Mouse (Mus musculus) thymus, postnatal 36 days (tissue): ENCODE data around the gene Vmn1r1.

Source experiments
- DNase-seq, 2 experiments: peaks; one replicate each; pipeline ENCODE4 v3.0.0; 2022; ENCODE audit warnings: mixed read lengths in 2 of 2

The Vmn1r1 gene

DNA sequence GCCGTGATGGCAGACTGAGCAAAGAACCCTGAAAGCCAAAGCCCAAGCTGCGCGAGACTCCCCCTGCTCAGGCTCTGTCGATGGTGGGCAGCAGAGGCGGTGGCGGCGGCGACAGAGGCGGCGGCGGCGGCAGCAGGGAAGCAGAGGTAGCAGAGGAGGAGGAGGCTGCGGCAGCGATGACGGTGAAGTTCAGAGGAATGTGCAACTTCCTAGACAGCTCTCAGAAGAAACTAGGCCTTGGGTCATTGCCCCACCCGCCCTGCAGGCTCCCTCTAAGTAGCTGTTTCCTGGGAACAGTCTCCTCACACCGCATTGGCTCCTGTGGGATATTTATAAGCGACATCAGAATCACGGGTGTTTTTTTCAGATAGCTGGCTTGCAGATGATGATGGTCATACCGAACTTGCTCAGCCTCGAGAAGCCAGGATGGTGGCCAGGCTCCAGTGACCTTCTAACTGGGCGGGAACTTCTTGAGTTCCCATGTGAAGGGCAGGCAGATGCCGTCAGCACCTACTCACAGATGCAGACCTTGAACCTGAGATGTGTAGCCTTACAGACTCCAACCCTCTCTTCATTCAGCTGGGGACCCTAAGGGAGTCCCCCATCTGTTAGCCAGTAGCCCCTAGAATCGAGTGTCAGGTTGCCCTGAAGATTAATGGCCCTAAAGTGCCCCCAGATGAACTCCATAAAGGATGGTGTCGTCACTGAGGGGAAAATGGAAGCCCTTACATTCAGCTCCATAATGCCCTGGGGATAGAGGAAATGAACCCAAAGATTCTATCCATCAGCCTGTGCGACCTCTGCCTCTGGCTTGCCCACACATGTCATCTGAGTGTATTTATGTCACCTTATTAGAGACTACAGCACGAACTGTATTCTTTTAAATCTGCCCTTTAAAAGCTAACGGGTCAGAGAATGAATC, 26.8 kb downstream of the Vmn1r1 start:
- DNase-seq = no peak

DNA sequence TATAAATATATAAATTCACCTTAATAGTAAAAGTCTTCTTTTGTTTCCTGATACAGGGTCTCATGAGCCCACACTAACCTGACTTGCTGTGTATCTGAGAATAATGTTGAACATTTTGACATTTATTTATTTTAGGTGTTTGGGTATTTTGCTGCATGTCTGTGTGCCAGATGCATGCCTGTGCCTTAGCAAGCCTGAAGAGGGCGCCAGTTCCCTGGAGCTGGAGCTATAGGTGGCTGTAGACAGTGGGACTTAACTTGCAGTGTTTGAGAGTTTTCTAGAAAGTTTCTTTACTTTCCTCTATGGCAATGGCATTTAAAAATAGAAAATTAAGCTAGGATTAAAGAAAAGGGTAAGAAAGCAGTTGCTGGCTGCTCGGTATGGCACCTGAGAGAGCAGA, 33.5 kb downstream of the Vmn1r1 start:
- DNase-seq = peak; percentile 32 to 38

DNA sequence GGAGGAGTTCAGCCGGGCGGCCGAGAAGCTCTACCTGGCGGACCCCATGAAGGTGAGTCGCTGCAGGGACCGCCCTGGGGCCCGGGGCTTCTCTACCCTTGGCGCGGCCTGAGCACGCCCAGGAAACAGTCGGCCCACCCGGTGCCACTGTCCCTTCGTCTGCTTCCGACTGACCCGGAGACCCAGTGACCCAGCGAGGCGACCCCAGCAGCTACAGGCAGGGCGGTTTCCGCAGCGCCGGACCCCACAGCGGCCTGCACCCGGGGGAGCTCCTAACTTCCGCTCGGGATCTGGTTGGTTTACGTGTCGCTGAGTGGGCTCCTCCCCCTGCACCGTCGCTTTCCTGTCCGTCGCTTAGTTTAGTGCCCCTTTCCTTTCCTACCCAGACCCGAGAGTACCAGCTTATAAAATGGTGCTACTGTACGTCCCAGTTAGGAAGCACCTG, 39.3 kb downstream of the Vmn1r1 start:
- DNase-seq = peak; percentile 83 to 89

DNA sequence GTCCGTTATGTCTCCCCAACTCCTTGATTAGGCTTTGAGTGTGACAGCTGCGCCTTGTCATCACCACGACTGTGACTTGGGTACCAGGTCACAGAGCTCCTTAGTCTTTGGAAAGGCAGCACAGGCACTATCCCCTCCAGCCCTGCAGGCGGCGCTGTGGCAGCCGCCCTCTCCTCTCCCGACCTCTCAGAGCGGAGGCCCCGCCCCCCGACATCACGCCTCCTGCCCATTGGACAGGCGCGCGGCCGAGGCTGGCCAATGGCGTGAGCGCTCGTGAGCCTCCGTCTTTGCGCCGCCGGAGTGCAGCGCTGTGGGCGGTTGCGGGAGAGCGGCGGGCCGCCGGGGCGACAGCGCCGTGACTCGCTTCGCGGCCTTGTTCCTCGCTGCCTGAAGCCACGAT, 39.8 kb downstream of the Vmn1r1 start, which contains the start of gene Srp9:
Gene Srp9, plus strand, starts transcription at position 232 of the 400 bp plus-strand sequence.
- peak; percentile 98 for DNase-seq

DNA sequence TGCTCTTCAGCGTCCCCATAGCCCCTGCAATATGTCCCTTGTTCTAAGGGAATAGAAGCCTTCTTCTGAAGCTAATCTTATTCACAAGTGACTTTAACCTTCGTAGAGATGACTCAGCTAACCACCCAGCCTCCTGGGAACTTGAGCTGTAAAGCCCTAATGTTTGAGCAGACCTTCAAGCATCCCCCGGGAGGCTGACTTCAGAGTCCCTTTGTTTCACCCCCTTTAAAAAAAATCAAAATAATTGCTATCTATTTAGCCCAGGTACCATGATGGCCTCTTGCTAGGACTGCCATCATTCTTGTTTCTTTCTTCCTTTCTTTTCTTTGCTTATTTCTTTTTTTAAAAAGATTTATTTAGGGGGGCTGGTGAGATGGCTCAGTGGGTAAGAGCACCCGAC, 41.9 kb downstream of the Vmn1r1 start:
- no peak for DNase-seq

DNA sequence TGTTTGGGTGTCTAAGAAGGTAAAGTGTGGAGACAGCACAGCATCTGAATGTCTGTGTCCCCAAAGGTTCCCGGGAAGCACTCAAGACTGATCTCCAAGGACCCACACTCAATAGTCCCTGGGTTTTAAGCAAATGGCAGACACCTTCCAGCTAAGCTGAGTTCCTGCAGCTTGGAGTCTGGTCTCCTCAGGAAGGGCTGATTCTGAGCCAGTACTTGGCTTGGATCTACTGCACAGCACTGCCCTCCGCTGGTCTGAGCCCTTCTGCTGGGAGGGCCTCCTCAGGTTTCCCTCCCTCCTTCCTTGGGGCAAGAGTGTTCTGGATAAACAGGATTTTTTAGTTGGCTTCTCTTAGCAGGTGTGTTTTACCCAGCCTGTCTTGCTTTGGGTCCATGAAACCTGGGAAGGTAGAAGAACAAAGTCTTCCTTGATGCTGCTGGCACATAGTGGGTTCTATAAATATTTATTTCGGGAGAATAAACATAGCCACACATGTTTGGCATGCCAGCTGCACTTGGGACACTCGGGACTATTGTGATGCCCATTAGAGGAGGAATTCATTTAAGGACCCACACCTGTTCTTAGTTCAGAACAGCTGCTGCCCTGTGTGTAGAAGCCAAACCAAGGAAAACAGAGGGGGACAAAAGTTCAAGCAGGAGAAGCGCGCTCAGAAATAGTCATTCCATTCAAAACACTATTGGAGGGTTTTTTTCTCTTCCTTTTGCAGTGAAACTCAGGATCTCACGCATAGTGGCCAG, 48.5 kb downstream of the Vmn1r1 start:
- DNase-seq = no peak

DNA sequence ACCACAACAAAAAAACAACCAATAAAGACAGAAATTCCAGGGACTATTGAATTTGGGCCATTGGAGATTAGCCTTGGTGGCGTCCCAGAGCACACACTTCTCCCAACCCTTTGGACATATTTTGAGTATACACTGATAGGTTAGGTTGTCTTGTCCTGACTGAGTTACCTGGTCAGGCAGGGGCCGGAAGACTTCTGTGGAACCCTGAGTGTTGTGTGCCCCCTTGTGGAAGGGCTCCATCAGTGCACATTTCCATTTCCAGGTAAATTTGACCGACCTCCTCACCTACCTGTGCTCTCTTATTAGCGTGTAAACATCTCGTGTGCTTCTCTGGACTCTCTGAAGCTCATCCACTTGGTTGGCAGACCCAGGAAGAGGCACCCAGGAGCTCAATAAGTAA, 49.1 kb downstream of the Vmn1r1 start:
- peak; percentile 46 for DNase-seq

DNA sequence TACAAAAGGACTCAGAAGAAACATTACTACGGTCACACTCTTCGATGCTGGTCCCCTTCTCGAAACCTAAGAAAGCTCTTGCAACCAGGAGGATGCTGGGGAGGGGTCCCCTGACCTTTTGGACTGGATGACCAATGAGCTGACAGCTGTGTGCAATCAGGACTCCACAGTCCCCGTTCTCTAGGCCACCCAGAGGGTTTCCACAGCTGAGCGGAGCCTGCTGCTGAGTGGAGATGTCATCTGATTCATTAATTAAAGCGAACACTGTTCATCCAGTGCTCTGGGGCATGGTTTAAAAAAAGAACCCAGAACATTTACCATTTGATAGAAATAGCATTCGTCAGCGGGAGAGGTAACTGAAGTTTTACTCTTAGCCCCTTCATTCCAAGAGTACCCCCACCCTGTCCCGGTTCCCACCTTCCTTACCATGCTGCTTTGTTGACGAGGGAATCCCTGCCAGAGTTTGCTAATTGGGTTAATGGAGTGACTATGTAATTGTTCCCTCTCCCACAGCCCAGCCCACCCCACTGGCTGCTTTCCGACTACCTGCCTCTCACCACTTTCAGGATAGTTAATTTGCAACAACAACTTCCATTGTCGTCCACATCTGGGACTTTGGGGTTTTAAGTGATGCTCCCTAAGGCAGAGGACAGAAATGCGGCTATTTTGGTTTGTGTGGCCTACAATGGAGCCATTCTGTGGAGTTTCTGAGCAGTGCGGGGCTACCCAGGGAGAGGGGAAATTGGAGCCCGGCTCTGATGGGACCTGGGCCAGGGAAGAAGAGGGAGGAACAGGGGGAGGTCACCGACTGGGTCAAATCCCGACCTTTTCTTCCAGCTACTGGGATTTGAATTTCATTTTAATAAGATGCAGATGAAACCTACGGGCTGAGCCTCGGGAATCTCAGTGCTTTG, 50.4 kb downstream of the Vmn1r1 start:
- DNase-seq = no peak

DNA sequence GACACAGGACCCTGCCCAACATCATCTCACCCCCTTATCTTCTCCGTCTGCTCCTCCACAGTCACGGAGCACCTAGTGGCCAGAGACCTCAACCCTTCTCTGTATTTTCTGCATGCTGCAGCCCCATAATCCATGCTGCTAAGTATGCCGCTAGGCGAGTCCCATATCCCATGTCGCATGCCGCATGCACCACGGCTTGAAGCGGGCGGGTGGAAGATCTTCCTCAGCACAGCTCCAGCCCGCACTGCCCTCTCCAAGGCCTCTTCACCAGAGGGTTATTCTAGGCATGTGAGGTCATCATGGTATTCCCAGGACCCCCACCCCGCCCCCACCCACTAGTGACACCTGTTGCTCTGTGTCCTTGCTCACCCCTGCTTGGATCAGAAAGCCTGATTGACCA, 51.2 kb downstream of the Vmn1r1 start:
- DNase-seq = no peak

DNA sequence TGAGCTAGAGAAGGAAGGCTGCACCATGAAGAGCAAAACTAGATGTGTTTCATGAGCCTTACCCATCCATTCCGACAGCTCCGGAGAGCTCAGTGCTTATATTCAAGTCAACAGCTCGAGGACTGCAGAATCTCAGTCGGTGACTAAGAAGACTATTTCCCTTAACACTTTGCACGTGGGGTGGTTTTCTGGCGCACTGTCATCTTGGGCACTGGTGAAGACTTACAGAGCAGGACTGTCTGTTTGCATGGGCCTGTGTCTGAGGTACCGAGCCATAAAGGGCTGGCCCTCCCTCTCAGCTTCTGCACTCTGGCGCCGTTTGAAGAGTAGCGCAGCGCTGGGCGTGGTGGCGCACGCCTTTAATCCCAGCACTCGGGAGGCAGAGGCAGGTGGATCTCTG, 51.9 kb downstream of the Vmn1r1 start:
- DNase-seq = no peak

DNA sequence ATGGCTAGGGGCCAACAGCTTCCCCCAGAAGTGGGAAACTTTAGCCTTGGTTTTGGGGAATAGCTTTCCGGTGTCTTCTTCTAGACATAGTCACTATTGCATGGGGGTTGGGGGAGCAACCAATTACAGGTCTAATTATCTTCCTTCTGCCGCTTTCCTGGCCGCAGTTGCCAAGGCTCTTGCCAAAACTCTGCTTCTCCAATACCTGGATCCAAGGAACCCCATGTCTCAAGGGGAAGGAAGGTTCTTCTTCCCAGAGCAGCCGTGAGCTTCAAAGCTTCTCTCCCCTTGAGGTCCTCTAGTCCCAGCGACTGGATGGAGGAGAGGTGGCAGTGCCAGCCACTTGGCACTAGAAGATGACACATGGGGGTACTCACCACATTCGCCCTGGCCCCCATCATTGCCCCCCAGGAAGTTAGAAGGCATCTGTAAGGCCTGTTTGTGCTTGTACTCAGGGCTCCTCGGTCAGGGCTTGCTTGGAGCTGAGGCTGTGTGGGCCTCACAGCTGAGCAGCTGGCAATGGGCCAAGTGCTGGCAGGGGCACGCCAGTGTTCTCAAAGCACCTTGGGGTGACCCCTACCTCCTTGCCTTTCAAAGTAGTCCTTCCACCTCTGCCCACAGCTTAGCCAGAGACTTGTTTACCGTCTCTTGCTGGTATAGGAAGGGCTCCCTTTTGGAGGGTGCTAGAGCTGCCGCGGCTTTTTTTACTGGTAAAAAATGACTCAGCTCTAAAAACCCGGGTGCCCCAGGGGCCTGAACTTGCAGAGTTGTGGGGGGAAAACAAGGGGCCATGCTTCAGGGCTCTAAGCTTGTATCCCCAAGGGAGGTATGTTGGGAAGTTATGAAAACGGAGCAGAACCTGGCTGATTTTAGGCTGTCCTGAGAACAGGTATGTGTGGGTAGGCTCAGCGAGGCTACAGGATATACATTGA, 52.6 kb downstream of the Vmn1r1 start:
- DNase-seq = no peak

DNA sequence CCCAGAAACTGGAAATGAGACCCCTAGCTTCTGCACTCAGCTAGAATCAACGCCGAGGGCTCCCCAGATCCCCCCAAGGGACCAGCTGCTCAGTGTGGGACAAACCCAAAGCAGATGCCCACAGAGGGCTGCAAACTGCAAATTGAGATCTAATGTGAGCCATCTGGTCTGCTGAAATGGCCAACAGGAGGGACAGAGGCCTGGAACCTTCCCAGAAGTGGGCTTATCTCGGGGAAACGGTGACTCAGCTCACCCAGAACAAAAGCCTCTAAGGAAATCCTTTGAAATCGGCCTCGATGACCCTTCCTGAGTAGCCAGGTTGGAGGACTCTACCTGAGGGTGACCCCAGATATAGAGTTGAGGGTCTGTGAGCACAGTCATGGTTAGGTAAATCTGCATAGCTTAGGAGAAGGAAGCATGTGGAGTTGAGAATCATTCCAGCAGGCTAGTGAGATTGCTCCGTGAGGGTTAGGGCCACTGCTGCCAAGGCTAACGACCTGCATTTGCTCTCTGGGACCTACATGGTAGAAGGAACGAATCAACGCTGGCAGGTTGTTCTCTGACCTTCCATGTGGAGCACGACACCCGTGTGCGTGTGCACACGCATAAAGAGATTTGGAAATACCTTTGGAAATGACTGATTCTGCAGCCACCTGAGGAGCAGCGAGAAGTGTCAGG, 53.4 kb downstream of the Vmn1r1 start:
- no peak for DNase-seq

DNA sequence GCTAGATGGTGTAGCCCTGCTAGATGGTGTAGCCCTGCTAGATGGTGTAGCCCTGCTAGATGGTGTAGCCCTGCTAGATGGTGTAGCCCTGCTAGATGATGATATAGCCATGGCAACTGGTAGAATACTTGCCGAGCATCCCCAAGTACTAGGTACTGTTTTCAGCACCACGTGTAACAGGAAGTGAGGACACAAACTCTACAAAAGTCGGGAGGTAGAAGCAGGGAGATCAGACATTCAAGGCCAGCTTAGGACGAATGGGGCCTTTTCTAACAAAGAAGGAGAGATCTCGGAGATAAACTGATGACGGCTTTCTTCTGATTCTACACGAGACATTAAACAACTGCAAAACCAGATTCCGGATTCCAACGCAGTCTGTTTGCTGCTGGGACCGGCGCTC, 54.1 kb downstream of the Vmn1r1 start:
- DNase-seq = no peak

DNA sequence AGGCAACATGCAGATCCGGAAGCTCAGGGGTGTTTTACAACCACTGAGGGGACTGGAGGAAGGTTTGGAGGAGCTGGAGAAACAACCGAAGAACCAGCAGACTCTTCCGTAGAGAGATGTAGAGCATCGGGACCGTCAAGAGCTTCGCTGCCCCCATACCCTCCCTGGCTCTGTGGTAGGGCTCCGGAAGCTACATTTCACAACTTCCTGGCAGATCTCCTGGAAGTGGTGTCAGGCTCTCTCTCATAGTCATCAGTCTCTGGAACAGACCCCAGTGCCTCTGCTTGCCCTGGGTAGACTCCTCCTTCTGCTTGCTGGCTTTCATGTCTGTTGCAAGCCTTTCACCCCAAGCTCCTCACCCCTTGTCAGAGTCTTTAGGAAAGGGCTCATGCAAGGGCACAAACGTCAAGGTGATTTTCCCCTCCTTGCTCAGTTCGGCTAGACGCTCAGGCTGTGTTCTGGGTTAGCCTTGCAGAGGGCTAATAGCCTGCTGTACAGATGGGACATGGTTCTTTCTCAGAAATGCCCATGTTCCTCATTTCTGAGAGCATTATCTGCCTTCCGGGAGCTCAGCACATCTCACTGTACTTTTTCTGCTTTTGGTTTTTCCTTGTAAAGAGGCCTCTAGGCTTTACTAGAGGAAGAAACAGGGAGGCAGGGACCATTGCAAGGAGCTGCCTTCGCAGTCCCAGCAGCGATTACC, 55.7 kb downstream of the Vmn1r1 start:
- peak in 1 of 2 experiments; percentile 23 for DNase-seq

DNA sequence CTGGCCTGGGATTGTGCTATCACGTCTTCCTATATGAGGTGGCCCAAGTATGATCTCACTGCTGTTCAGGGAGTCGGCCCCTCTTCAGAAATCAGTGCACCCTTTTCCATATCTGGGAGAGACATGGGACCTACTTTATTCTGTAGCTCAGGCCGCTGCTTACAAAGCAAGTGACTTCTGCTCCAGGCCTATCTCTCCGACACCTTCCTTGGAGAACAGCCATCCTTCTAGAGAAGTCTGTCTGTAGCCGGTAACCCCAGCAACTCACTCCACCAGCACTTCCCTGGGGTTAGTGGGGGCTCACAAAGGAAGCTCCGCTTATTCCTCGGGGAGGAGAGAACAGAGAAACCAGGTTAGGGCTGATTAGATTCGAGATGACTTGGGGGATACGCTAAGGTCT, 57.0 kb downstream of the Vmn1r1 start:
- no peak for DNase-seq

DNA sequence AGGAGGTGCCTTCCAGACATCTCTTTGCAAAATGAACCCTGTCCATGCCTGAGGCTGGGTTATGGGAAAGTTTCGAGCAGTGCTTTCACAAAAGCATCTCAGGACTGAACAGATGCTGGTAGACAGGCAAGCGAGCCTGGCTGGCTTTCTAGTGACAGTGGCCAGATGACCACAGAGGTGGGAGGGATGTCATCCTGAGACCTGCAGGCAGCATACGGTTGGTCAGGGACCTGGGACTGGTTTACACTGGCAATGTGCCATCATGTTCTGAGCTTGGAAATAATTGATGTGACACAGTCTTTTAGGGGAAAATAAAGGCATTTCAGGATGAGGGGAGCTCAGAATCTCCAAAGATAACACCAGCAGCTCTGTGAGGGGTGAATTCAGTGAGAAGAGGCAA, 59.3 kb downstream of the Vmn1r1 start:
- no peak for DNase-seq
